Mouse (Mus musculus) lung, adult 2 months (tissue): ENCODE results near the gene Shisal2b.
A peak's percentile ranks its signal among the peaks of the same experiment; 100 is the strongest.

Experiments used
- CTCF ChIP-seq: fragments of 200-500 bp; IDR thresholded peaks from 2 replicates; pipeline ENCODE4 v1.5.1; 2011; ENCODE audit warnings: mild to moderate bottlenecking, low read length, control low read depth; ENCODE audit not compliant: insufficient read depth
- POLR2A ChIP-seq: fragments of 200-500 bp; IDR thresholded peaks from 2 replicates; pipeline ENCODE4 v1.6.1; 2011; ENCODE audit warnings: low read depth, mild to moderate bottlenecking, control low read depth, low read length, borderline replicate concordance; ENCODE audit errors: extremely low read depth

DNA sequence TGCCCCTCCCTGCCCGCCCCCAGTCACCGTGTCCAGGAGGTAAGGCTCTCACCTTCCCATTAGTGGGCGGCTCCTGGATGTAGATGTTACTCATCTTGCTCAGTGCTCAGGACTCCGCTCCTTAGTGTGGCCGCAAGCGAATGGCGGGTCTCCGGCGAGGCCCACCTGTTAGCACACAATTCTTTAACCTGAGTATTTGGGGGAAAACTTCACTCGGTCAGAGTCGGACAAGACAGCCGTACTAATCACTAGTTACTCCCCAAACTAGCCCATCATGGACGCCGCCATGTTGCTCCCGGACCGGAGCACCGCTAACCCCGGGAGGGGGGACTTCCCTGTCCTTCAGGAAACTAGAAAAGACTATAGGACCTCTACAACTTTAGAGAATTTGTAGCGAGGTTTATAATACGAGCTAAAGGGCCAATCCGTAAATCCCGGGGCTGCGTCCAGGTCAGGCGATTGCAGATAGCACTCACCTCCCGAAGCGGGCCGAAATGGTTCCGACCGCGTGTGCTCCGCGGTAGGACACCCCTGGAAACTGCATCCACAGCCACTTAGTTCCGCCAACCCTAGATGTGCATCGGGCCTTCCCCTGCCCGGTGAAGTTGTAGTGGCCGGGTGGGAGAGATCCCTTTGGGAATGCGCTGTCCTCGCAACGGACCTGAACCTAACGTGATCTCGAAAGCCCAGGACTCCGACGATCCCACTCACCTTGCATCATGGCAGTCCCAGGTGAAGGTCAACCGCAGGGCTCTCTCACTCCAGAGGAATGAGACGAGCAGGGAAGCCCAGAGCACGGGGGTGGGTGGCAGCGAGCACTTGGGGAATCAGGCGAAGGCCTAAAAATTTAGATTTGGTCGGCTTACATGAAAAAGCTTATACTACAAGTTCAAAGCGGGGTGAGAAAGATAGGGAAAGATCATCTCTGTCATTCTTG lies 46.8 kb downstream of the Shisal2b start, which contains the start of gene Cwc27:
- TF ChIP-seq CTCF (0 out of 2 replicates have a peak, but pooled peaks have one; percentile 7), POLR2A (peak; percentile 51; the same call in 1 of the 2 replicates)
